Mouse (Mus musculus): ENCODE data around the gene Sfxn2.

The Sfxn2 gene

GRCm38 (mm10) chr19:46572951-46573937, at the start of gene Sfxn2, which contains the start of gene Arl3:
Sfxn2 (plus strand) TSS chr19:46573365.
Arl3 (minus strand) TSS chr19:46573198.
- peak; percentile 97 for DNase-seq

GRCm38 (mm10) chr19:46523480-46524151, 49.5 kb upstream of the Sfxn2 start:
- peak; percentile 64 for DNase-seq

- no peak for DNase-seq
Measured at GRCm38 (mm10) chr19:46524152-46524544, 49.0 kb upstream of the Sfxn2 start.

- peak; percentile 90 for DNase-seq
Measured at GRCm38 (mm10) chr19:46524601-46525321, 48.4 kb upstream of the Sfxn2 start.

- DNase-seq = peak; percentile 56
Measured at GRCm38 (mm10) chr19:46525691-46526631, 47.2 kb upstream of the Sfxn2 start.

GRCm38 (mm10) chr19:46527632-46528528, 45.3 kb upstream of the Sfxn2 start:
- no peak for DNase-seq

- peak; percentile 96 for DNase-seq
Measured at GRCm38 (mm10) chr19:46528529-46529213, 44.5 kb upstream of the Sfxn2 start.

GRCm38 (mm10) chr19:46529601-46530448, 43.3 kb upstream of the Sfxn2 start:
- peak; percentile 21 for DNase-seq

- peak; percentile 33 for DNase-seq
Measured at GRCm38 (mm10) chr19:46530449-46530990, 42.6 kb upstream of the Sfxn2 start.

- DNase-seq = peak; percentile 49
Measured at GRCm38 (mm10) chr19:46531071-46532030, 41.8 kb upstream of the Sfxn2 start.

- peak; percentile 72 for DNase-seq
Measured at GRCm38 (mm10) chr19:46532031-46532688, 41.0 kb upstream of the Sfxn2 start.

- DNase-seq = peak; percentile 10
Measured at GRCm38 (mm10) chr19:46533066-46533465, 40.1 kb upstream of the Sfxn2 start.

- DNase-seq = no peak
Measured at GRCm38 (mm10) chr19:46533525-46533924, 39.6 kb upstream of the Sfxn2 start.

GRCm38 (mm10) chr19:46534542-46535098, 38.5 kb upstream of the Sfxn2 start:
- no peak for DNase-seq

- DNase-seq = no peak
Measured at GRCm38 (mm10) chr19:46537357-46537756, 35.8 kb upstream of the Sfxn2 start.

- no peak for DNase-seq
Measured at GRCm38 (mm10) chr19:46538213-46538612, 35.0 kb upstream of the Sfxn2 start.

- no peak for DNase-seq
Measured at GRCm38 (mm10) chr19:46542750-46543149, 30.4 kb upstream of the Sfxn2 start.
